Mouse (Mus musculus): ENCODE measurements around the gene Rtraf.

The Rtraf gene

DNA sequence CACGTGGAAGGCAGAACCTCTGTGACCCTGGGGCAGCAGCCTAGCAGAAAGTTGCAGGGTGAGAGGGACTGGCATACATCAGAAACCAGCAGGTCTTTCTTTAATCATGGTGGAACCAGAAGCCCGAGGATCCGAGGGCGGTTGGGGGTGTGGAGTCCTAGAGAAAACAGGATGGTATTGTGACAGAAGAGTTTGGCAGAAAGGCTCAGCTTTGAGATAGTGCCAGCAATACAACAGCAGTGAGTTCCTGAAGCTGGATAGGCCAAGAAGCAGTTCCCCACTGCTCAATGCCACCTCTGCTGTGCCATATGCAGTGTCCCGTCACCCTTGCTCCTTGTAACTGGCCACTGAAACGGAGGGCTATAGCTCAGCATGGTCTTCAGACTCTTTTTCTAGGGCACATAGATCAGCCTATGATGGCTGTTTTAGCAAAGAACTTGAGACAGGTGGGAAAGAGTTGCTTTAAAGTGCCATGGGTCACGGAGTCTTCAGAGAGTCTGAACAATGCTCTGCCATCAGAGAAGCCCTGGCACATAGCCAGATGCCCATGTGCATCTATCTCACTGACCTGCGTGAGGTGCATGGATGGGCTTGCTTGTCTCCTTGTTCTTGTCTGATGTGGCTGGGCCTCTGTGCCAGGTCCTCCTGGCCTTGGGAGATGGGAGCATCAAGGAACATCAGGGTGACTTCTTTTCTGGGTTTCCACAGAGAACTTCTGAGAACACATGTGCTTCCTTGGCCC lies 22.0 kb downstream of the Rtraf start:
- in situ Hi-C loops (cut with MboI, MseI), result loop anchor here (5.0 kb wide), 1 partner anchor 94 kb away; no protein-coding TSS in a partner anchor

DNA sequence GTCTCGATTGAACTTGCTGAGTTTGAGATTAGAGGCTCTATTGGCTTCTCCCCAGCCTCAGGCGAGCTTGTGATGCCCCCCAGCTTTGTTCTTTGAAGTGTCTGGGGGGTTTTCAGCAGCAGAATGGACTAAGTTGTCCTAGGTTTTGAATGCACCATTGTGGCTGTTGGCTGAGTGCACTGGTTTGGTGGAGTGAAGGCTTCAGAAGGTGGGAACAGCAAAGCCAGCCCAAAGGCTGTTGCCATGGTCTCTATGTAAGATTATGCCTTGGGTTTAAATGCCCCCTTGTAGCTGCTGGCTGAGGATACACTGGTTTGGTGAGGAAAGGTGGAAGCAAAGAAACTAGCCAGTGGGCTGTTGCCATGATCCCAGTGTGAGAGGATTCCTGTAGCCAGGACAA lies 23.1 kb downstream of the Rtraf start:
- in situ Hi-C loops (cut with MboI, MseI), result loop anchor here (5.0 kb wide), 1 partner anchor 93 kb away; no protein-coding TSS in a partner anchor

GRCm38 (mm10) chr14:19796541-19797304 lies 26.9 kb downstream of the Rtraf start:
- in situ Hi-C loops (cut with MboI, MseI), result no loop called here

DNA sequence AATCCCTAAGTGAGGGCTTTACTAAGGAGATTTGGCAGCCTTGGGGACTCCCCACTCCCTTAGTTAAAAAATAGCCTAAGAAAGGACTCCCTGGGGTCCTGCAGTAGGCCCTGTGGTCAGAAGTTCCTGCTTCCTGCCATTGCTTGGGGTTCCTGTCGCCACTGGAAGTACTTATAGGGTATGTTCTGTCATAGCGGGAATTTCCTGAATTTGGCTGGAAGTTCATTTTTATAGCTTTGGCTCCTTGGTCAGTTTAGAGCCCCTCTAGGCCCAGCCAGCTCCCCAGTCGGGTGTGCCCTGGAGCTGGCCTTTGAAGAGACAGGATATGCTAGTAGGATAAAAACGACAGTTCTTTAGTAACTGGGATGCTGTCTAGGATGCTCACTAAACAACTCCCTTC lies 28.7 kb downstream of the Rtraf start:
- in situ Hi-C loops (cut with MboI, MseI), result no loop called here

DNA sequence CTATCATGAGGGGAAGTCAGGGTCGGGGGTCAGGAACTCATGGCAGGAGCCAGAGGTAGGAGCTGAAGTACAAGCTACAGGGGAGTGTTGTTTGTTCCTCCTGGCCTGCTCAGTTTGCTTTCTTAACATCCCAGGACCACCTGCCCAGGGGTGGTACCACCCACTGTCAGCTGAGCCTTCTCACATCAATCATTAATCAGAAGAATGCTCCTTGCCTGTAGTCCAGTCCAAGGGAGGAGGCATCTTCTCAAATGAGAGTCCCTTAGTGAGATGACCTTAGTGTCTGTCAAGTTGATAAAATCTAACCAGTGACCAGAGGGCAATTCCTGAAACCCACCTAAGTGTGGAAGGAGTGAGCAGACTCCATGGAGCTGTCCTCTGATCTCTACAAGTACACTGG lies 35.2 kb downstream of the Rtraf start:
- in situ Hi-C loops (cut with MboI, MseI), result no loop called here

GRCm38 (mm10) chr14:19785797-19786588 lies 37.6 kb downstream of the Rtraf start:
- in situ Hi-C loops (cut with MboI, MseI), result no loop called here

DNA sequence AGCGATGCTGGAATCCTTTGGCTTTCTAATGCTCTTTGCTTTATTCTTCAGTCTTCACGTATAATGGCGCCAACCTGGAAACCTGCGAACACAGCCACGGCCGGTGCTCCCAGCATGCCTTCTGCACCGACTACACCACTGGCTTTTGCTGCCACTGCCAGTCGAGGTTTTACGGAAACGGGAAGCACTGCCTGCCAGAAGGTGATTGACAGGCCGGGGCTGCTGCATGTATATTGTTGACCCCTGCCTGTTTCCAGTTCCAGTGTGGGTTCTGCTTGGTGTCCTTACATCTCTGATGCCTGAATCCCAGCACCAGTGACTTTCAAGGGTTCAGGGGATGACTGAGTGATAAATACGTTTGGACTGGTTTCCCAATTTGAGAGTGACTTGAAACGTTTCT lies 45.7 kb downstream of the Rtraf start:
- in situ Hi-C loops (cut with MboI, MseI), result no loop called here

- in situ Hi-C loops (cut with MboI, MseI), result no loop called here
These were observed 46.3 kb downstream of the Rtraf start for GRCm38 (mm10) chr14:19777365-19777764.

- in situ Hi-C loops (cut with MboI, MseI), result no loop called here
These were observed 46.7 kb downstream of the Rtraf start for GRCm38 (mm10) chr14:19776890-19777289.

DNA sequence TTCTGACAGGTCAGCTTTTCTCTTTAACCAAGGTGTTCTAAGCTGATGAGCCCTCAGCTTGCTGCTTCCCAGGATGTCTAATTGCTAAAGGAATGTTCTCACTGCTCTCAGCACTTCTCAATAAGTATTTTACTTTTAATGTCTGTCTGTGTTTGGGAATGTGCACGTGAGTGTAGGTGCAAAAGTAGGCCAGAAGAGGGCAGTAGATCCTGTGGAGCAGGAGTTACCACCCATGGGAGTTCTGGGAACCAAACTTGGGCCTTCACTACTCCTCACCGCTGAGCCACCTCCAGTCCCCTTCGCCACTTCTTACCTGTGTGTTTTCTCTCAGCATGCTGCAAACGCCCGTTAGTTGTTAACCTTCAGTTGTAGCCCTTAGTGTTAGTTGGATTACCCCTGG lies 47.4 kb downstream of the Rtraf start:
- in situ Hi-C loops (cut with MboI, MseI), result no loop called here

- in situ Hi-C loops (cut with MboI, MseI), result no loop called here
These were observed 48.1 kb downstream of the Rtraf start for GRCm38 (mm10) chr14:19775491-19775890.

GRCm38 (mm10) chr14:19774036-19774628 lies 49.5 kb downstream of the Rtraf start:
- in situ Hi-C loops (cut with MboI, MseI), result no loop called here

DNA sequence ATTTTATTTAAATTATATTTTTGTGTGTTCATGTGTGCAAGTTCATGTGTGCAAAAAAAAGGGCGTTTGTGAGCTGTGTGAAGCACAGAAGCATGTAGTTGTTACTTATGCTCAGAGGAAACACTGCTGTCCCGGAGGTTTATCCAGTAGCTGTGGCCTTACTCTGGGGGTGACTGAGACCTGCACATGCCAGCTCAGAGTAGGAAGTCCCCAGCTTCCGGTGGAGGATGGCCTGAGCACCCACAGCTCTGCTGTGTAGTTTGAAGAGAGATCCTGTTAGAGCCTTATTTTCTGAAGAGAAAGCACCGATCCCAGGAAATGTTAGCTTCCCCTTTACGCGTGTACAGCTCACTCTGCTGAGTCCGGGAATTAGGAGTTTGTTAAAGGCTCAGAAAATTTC lies 52.5 kb downstream of the Rtraf start:
- in situ Hi-C loops (cut with MboI, MseI), result no loop called here

- in situ Hi-C loops (cut with MboI, MseI), result no loop called here
These were observed 54.0 kb downstream of the Rtraf start for GRCm38 (mm10) chr14:19769441-19770200.

- in situ Hi-C loops (cut with MboI, MseI), result no loop called here
These were observed 55.0 kb downstream of the Rtraf start for GRCm38 (mm10) chr14:19768648-19769047.

DNA sequence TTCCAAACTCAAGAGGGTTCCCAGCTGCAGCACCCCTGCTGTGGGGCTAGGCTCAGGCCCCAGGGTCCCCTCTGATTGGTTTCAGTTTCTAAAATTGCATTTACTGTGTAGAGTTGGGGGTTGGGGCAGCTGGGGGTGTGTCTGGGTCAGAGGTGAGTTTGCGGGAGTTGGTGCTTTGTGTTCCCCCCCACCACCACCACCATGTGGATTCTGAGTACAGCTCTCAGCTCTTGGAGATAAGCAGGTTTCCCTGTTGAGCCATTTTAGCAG lies 57.3 kb downstream of the Rtraf start:
- in situ Hi-C loops (cut with MboI, MseI), result no loop called here

GRCm38 (mm10) chr14:19765539-19766379 lies 57.9 kb downstream of the Rtraf start:
- in situ Hi-C loops (cut with MboI, MseI), result no loop called here

DNA sequence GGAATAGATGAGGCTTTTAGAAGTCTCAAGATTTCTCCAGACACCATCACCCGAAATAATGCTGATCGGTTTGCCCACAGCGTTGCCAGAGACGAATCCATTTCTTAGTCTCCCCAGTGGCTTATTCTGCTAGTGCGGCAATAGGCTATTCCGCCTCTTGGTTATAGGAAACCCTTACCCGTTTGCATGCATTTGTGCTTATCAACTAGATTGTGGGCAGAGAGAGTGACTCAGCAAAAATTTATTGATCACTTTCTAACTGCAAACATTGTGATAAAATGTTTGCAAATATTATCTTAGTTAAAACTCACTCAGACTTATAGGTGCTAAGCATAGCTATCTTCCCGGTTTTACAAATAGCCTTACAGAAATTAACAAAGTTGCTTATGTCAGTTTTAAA lies 59.3 kb downstream of the Rtraf start:
- in situ Hi-C loops (cut with MboI, MseI), result no loop called here

- in situ Hi-C loops (cut with MboI, MseI), result no loop called here
These were observed 60.1 kb downstream of the Rtraf start for GRCm38 (mm10) chr14:19763527-19763926.

- in situ Hi-C loops (cut with MboI, MseI), result no loop called here
These were observed 61.6 kb downstream of the Rtraf start for GRCm38 (mm10) chr14:19762014-19762413.
